Mouse (Mus musculus) lung, postnatal 0 days (tissue): ENCODE results near the gene Eml6. TPM values are rescaled to one million over a fixed set of nuclear protein-coding genes. Genes with fewer than 3 reads are reported as not detected.
"Not testable (repeated sequence)": the region's sequence is repeated elsewhere in the genome, so short reads cannot be mapped to it uniquely, and the experiment has no call there.

ENCODE experiments used
- ATAC-seq: fragments of 200-750 bp; cut with Nextera tagmentation; 2 replicates; pipeline ENCODE4 v1.8.0; 2017; ENCODE audit warnings: moderate library complexity
- DNase-seq: peaks from one replicate; pipeline ENCODE4 v3.0.0-alpha.2; 2016; ENCODE audit warnings: low spot score
- H3K27ac ChIP-seq: fragments of 300-500 bp; sonication (generic); 2 replicates; pipeline ENCODE4 v1.5.1; 2014; ENCODE audit warnings: antibody characterized with exemption, mild to moderate bottlenecking, low read length, mixed read lengths
- H3K27me3 ChIP-seq: fragments of 300-500 bp; sonication (generic); replicated peaks from 2 replicates; pipeline ENCODE4 v1.6.1; 2014; ENCODE audit warnings: low read length, mixed read lengths; ENCODE audit not compliant: insufficient read depth
- H3K36me3 ChIP-seq: fragments of 300-500 bp; sonication (generic); 2 replicates; pipeline ENCODE4 v1.6.1; 2014; ENCODE audit warnings: low read length, mixed read lengths; ENCODE audit not compliant: insufficient read depth
- H3K4me1 ChIP-seq: fragments of 300-500 bp; sonication (generic); 2 replicates; pipeline ENCODE4 v1.6.1; 2014; ENCODE audit warnings: antibody characterized with exemption, low read depth, low read length, mixed read lengths; ENCODE audit not compliant: insufficient read depth
- H3K4me2 ChIP-seq: fragments of 300-500 bp; sonication (generic); replicated peaks from 2 replicates; pipeline ENCODE4 v1.6.1; 2014; ENCODE audit warnings: low read depth, mild to moderate bottlenecking, low read length, moderate library complexity, mixed read lengths
- H3K4me3 ChIP-seq: fragments of 300-500 bp; sonication (generic); 2 replicates; pipeline ENCODE4 v1.5.1; 2014; ENCODE audit warnings: low read depth, low read length
- H3K9ac ChIP-seq: fragments of 300-500 bp; sonication (generic); replicated peaks from 2 replicates; pipeline ENCODE4 v1.6.1; 2014; ENCODE audit warnings: low read depth, mild to moderate bottlenecking
- H3K9me3 ChIP-seq: fragments of 300-500 bp; sonication (generic); 2 replicates; pipeline ENCODE4 v1.6.1; 2016; ENCODE audit warnings: low read length, mixed read lengths
- CTCF ChIP-seq: IDR thresholded peaks from 2 replicates; pipeline ENCODE4 v1.5.1; 2016; ENCODE audit warnings: antibody characterized with exemption, mild to moderate bottlenecking
- EP300 ChIP-seq: IDR thresholded peaks from 2 replicates; pipeline ENCODE4 v1.6.1; 2016; ENCODE audit warnings: antibody characterized with exemption, mild to moderate bottlenecking, control low read depth
- WGBS: fragments of 180-500 bp; shearing (Covaris S2); extraction: QIAGEN DNeasy Blood & Tissue Kit; methylation state at CpG from one replicate; pipeline ENCODE4 v1.1.7; 2014; 5-methylcytosine and 5-hydroxymethylcytosine counted together
- polyA plus RNA-seq: library from polyadenylated mRNA; unstranded; fragments of >200 nt; fragmentation: Nextera tagmentation; extraction: Ambion mirVana; gene quantifications from 2 replicates; pipeline ENCODE4 v1.2.1, GENCODE M21; 2015

Eml6 gene
- polyA plus RNA-seq, 1 experiment from 2014 or later = 0.39 TPM

DNA sequence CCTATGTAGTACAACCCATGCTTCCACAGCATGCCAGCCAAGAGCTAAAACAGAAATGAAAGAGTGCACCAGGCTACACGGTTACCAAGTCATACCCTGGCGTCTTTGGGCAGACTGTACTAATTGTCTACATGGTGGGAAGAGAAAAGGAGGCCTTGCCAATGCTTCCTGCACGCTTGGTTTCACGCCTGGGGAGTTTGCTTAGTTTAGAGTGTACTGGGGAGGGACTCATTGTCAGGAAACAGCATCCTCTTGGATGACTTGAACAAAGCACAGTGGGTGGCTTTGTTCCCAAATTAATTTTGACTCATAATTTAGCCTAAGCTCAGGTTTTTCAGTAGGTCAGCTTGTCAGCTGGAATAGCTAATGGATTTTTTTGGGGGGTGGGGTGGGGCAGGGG, 260.8 kb downstream of the Eml6 start:
- 63% methylated on average over 4 of the region's 4 CpGs for WGBS
- DNase-seq = no peak
- no peak for ATAC-seq
- Histone ChIP-seq H3K9ac (no peak overlapping the region), H3K9me3 (no peaks in the 10 kb centered on the region), H3K36me3 (no peaks in the 10 kb centered on the region), H3K27ac (no peak overlapping the region), H3K4me1 (no peaks in the 10 kb centered on the region), H3K4me2 (no peak overlapping the region), H3K4me3 (no peak overlapping the region), H3K27me3 (no peaks in the 10 kb centered on the region)
- TF ChIP-seq EP300 = no peak
- TF ChIP-seq CTCF = no peak

DNA sequence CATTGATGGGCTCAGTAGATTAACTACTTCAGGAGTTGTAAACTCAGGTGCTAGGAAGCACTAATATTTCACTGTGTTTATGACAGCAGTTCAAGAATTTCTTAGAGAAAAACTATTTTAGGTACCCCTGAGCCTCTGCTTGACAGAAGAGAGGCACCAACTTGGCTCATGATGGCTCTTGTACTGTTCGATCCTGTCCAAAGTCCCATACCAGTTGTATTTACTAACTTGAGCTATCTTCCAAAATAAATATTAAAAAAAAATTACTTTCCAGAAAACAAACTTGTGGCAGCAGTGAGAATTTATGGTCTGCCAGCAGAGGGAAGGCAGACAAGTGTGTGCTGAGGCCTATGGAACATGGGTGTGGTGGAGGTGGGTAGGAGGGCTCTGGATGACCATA, 263.1 kb downstream of the Eml6 start:
- WGBS = 84% methylated on average over 1 of the region's 1 CpGs
- H3K27me3 ChIP-seq = no peaks in the 10 kb centered on the region
- TF ChIP-seq EP300 (no peak), CTCF (no peak)
- no peaks in the 10 kb centered on the region for H3K9me3 ChIP-seq
- ATAC-seq (no peak), DNase-seq (no peak)
- H3K36me3 ChIP-seq = no peaks in the 10 kb centered on the region
- H3K4me1 ChIP-seq = no peaks in the 10 kb centered on the region
- H3K4me2 ChIP-seq = no peak overlapping the region
- no peak overlapping the region for H3K4me3 ChIP-seq
- H3K9ac ChIP-seq = no peak overlapping the region
- no peak overlapping the region for H3K27ac ChIP-seq

DNA sequence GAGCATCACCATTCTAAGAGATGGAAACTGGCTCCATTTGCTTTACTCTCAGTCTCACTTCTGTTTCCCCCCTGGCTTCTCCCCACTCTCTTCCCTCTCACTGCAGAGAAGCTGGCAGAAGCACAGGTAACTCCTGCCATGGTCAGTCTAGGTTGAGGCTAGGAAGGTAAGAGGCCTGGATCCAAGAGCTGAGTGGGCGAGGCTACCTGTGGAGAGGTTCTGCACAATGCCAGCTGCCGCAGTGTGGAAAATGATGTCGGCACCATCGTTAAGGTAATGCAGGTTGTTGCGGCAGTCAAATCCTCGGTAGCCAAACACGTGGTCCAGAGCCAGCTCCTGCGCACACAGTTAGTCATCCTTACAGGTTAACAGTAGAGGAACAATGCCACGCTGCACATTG, 264.4 kb downstream of the Eml6 start:
- H3K36me3 ChIP-seq = no peaks in the 10 kb centered on the region
- no peaks in the 10 kb centered on the region for H3K4me1 ChIP-seq
- H3K27me3 ChIP-seq = no peaks in the 10 kb centered on the region
- H3K4me2 ChIP-seq = no peak overlapping the region
- WGBS = 91% methylated on average over 9 of the region's 9 CpGs
- ATAC-seq (no peak), DNase-seq (no peak)
- no peak overlapping the region for H3K4me3 ChIP-seq
- TF ChIP-seq EP300 (no peak), CTCF (no peak)
- H3K9me3 ChIP-seq = no peaks in the 10 kb centered on the region
- no peak overlapping the region for H3K27ac ChIP-seq
- H3K9ac ChIP-seq = no peak overlapping the region

DNA sequence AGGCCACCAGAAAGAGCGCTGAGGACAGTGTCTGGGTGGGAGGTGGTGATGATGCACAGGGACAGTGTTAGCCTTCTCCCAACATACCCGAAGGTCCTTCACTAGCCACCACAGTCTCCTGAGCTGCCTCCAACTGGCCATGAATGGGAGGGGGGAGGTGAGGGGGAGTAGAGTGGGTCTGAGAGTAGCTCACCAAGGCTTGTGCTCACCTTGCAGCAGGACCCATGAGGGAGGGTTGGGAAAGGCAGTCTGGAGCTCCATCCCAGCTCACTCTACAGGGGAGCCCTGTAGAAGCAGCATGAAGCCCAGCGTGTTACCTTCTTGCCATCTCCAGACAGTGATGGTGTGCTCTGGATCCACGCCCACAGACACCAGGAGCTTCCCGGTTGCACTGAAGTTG, 267.2 kb downstream of the Eml6 start:
- Histone ChIP-seq H3K9ac (no peak overlapping the region), H3K27ac (no peak overlapping the region), H3K36me3 (no peaks in the 10 kb centered on the region), H3K9me3 (no peaks in the 10 kb centered on the region), H3K4me1 (no peaks in the 10 kb centered on the region), H3K4me3 (no peak overlapping the region), H3K27me3 (no peaks in the 10 kb centered on the region), H3K4me2 (no peak overlapping the region)
- TF ChIP-seq CTCF (no peak), EP300 (no peak)
- WGBS = 83% methylated on average over 5 of the region's 5 CpGs
- DNase-seq (no peak), ATAC-seq (no peak)

DNA sequence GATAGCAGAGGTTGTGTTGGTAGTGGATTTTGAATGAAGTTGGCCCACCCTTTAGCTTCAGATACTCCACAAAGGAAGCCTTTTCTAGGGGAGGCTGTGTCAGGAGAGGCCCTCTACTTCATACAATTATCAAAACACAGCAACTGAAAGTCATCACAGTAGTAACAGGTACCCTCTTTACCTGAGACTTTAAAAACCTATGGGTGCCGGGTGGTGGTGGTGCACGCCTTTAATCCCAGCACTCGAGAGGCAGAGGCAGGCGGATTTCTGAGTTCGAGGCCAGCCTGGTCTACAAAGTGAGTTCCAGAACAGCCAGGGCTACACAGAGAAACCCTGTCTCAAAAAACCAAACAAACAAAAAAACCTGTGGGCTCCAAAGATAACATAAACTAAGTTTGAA, 269.8 kb downstream of the Eml6 start:
- H3K9ac ChIP-seq, H3K4me1 ChIP-seq, H3K27ac ChIP-seq, H3K36me3 ChIP-seq, H3K27me3 ChIP-seq, ATAC-seq, H3K4me3 ChIP-seq, H3K4me2 ChIP-seq, H3K9me3 ChIP-seq, DNase-seq: not testable (repeated sequence)
- WGBS = 96% methylated on average over 5 of the region's 5 CpGs

DNA sequence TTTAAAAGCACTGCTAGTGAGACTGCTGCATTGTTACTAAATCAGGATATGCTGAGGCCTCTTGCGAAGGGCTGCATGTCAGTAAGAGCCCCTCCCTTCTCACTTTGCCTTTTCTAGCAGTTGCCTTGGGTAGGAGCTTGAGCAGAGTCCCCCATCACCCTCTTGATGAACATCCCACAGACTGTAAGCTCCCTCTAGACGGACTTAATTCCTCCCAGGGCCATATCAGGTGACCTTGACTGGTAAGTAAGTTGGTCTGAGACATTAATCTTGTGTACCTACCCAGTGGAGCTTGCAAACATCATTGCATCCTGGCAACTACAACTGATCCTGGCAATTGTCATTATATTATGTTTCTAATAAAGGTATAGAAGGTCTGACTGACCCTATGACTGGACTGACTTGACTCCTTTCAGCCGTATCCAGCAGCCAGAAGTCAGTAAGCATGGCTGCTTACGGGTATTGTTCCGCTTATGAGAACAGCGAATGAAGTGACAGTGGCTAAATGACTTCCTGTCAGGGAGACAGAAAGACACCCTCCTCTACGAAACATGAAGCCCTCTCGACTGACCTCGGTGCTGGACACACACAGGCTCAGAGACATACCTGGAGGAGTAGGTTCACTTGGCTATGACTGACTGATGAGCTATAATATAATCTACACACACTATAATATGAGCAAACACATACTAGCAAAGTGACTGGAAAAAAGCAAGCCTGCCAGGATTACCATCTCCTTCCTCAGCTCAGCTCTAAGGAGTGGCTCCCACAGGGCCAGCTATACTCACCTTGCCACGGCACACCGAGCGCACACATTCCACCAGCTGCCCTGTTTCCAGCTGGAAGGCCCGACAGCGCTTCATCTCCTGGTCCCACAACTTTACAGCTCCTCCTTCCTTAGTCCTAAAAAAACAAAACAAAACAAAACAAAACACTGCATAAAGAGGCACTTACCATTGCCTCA, 273.9 kb downstream of the Eml6 start:
- H3K4me1 ChIP-seq = no peaks in the 10 kb centered on the region
- H3K9me3 ChIP-seq = no peaks in the 10 kb centered on the region
- ATAC-seq = no peak
- H3K27me3 ChIP-seq = no peaks in the 10 kb centered on the region
- no peak overlapping the region for H3K9ac ChIP-seq
- H3K27ac ChIP-seq = no peak overlapping the region
- no peak overlapping the region for H3K4me2 ChIP-seq
- H3K4me3 ChIP-seq = no peak overlapping the region
- no peak for DNase-seq
- 70% methylated on average over 14 of the region's 14 CpGs for WGBS
- H3K36me3 ChIP-seq = 0 out of 2 replicates have a peak, but pooled peaks cover 4% of the 10 kb centered on the region
- TF ChIP-seq EP300 (no peak), CTCF (no peak)

DNA sequence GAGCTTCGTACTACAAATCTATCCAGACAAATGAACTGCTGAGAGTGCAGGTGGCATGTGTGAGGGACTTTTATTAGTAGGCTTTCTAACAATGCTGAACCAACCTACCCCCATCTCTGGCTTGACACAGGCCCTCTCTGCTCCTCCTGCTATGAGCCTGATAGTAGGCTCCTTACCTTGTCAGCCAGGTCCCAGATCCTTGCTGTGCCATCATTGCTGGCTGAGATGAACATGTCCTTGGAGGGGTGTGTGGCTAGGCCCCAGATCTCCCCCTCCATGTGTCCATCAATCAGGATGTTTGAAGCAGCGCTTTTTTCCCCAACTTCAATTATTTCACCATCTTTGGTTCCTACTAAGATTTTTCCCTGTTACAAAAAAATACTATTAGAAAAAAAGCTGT, 274.8 kb downstream of the Eml6 start:
- no peak overlapping the region for H3K4me2 ChIP-seq
- 84% methylated on average over 2 of the region's 2 CpGs for WGBS
- no peak overlapping the region for H3K9ac ChIP-seq
- H3K4me3 ChIP-seq = no peak overlapping the region
- no peaks in the 10 kb centered on the region for H3K4me1 ChIP-seq
- DNase-seq (no peak), ATAC-seq (no peak)
- H3K36me3 ChIP-seq = peaks cover 8% of the 10 kb centered on the region; the same call in 1 of the 2 replicates
- H3K9me3 ChIP-seq = no peaks in the 10 kb centered on the region
- no peak for TF ChIP-seq EP300
- TF ChIP-seq CTCF = no peak
- no peaks in the 10 kb centered on the region for H3K27me3 ChIP-seq
- H3K27ac ChIP-seq = no peak overlapping the region
